Mouse (Mus musculus): ENCODE measurements around the gene Rasgef1b.

The Rasgef1b gene

GRCm38 (mm10) chr5:99447481-99447880 is 281.4 kb downstream of the Rasgef1b start:
- no peak for DNase-seq (ENCODE audit: low spot score)

GRCm38 (mm10) chr5:99445242-99445641 is 283.6 kb downstream of the Rasgef1b start:
- no peak for DNase-seq (ENCODE audit: low spot score)

GRCm38 (mm10) chr5:99444777-99445176 is 284.1 kb downstream of the Rasgef1b start:
- DNase-seq (ENCODE audit: low spot score) = no peak

GRCm38 (mm10) chr5:99440109-99440508 is 288.8 kb downstream of the Rasgef1b start:
- peak; percentile 22 for DNase-seq (ENCODE audit: low spot score)

- DNase-seq (ENCODE audit: low spot score) = no peak
Observed at GRCm38 (mm10) chr5:99438526-99438925, 290.3 kb downstream of the Rasgef1b start.

GRCm38 (mm10) chr5:99434226-99434625 is 294.6 kb downstream of the Rasgef1b start:
- no peak for DNase-seq (ENCODE audit: low spot score)

GRCm38 (mm10) chr5:99432471-99432870 is 296.4 kb downstream of the Rasgef1b start:
- no peak for DNase-seq (ENCODE audit: low spot score)

GRCm38 (mm10) chr5:99429273-99429672 is 299.6 kb downstream of the Rasgef1b start:
- DNase-seq (ENCODE audit: low spot score) = no peak

GRCm38 (mm10) chr5:99428648-99429047 is 300.2 kb downstream of the Rasgef1b start:
- no peak for DNase-seq (ENCODE audit: low spot score)

- DNase-seq (ENCODE audit: low spot score) = no peak
Observed at GRCm38 (mm10) chr5:99423271-99423670, 305.6 kb downstream of the Rasgef1b start.

GRCm38 (mm10) chr5:99422856-99423255 is 306.0 kb downstream of the Rasgef1b start:
- no peak for DNase-seq (ENCODE audit: low spot score)

- DNase-seq (ENCODE audit: low spot score) = no peak
Observed at GRCm38 (mm10) chr5:99422092-99422491, 306.8 kb downstream of the Rasgef1b start.

GRCm38 (mm10) chr5:99419872-99420271 is 309.0 kb downstream of the Rasgef1b start:
- no peak for DNase-seq (ENCODE audit: low spot score)

GRCm38 (mm10) chr5:99416902-99417301 is 312.0 kb downstream of the Rasgef1b start:
- DNase-seq (ENCODE audit: low spot score) = no peak

GRCm38 (mm10) chr5:99415676-99416075 is 313.2 kb downstream of the Rasgef1b start:
- no peak for DNase-seq (ENCODE audit: low spot score)

- no peak for DNase-seq (ENCODE audit: low spot score)
Observed at GRCm38 (mm10) chr5:99415049-99415448, 313.8 kb downstream of the Rasgef1b start.

GRCm38 (mm10) chr5:99414293-99414692 is 314.6 kb downstream of the Rasgef1b start:
- DNase-seq (ENCODE audit: low spot score) = no peak

- DNase-seq (ENCODE audit: low spot score) = no peak
Observed at GRCm38 (mm10) chr5:99413851-99414250, 315.0 kb downstream of the Rasgef1b start.

- no peak for DNase-seq (ENCODE audit: low spot score)
Observed at GRCm38 (mm10) chr5:99413391-99413790, 315.5 kb downstream of the Rasgef1b start.

- no peak for DNase-seq (ENCODE audit: low spot score)
Observed at GRCm38 (mm10) chr5:99404403-99405170, 324.3 kb downstream of the Rasgef1b start.

- no peak for DNase-seq (ENCODE audit: low spot score)
Observed at GRCm38 (mm10) chr5:99403325-99403724, 325.5 kb downstream of the Rasgef1b start.

GRCm38 (mm10) chr5:99402784-99403183 is 326.1 kb downstream of the Rasgef1b start:
- no peak for DNase-seq (ENCODE audit: low spot score)

GRCm38 (mm10) chr5:99402297-99402696 is 326.6 kb downstream of the Rasgef1b start:
- DNase-seq (ENCODE audit: low spot score) = no peak
